Mouse (Mus musculus) layer of hippocampus, postnatal 25 days (tissue): ENCODE measurements around the gene Ifnl3. TPM values are rescaled to one million over a fixed set of nuclear protein-coding genes. Genes with fewer than 3 reads are reported as not detected.

Experiments used
- microRNA-seq, 2 experiments: library from miRNA; unstranded; fragments of <30 nt; microRNA quantifications; one replicate each; pipeline ENCODE4 v1.2.0; 2021
- total RNA-seq, 2 experiments: library from RNA; stranded (reverse); gene quantifications; 2 replicates each; pipeline ENCODE4 v1.2.3; 2021

The Ifnl3 gene
- total RNA-seq, 2 experiments from 2014 or later, result not detected

Small RNA genes within 50 kb of the gene (microRNA-seq; reads per million reads assigned to microRNA genes)
- 2.4 to 2.8 reads per million in 2 experiments for gene Mir7049

Other genes starting within 250 kb of the Ifnl3 start
- gene Eid2b, start 245.1 kb upstream of the Ifnl3 start, total RNA-seq, result 10 to 100 TPM; 35.6 to 39.2 TPM
- under 1 TPM; 0.27 to 0.38 TPM for gene Selenov, start 231.7 kb upstream of the Ifnl3 start, total RNA-seq
- gene Dll3, start 220.6 kb upstream of the Ifnl3 start, total RNA-seq, result 1 to 10 TPM; 2.5 to 3.0 TPM
- gene Timm50, start 210.8 kb upstream of the Ifnl3 start, total RNA-seq, result 10 to 100 TPM; 37.7 to 47.0 TPM
- 100 to 1,000 TPM; 108 to 124 TPM for gene Supt5, start 184.1 kb upstream of the Ifnl3 start, total RNA-seq
- gene Rps16, start 172.2 kb upstream of the Ifnl3 start, total RNA-seq, result 100 to 1,000 TPM; 431 to 496 TPM
- gene Plekhg2, start 150.2 kb upstream of the Ifnl3 start, total RNA-seq, result 1 to 10 TPM; 6.2 to 8.9 TPM
- gene Zfp36, start 142.6 kb upstream of the Ifnl3 start, total RNA-seq, result 1 to 10 TPM; 2.7 to 2.8 TPM
- 10 to 100 TPM; 19.3 to 22.0 TPM for gene Med29, start 130.1 kb upstream of the Ifnl3 start, total RNA-seq
- 10 to 100 TPM; 63.0 to 69.3 TPM for gene Paf1, start 129.9 kb upstream of the Ifnl3 start, total RNA-seq
- 1 to 10 TPM; 1.3 to 2.3 TPM for gene Gmfg, start 85.4 kb upstream of the Ifnl3 start, total RNA-seq
- 10 to 100 TPM; 74.1 to 76.7 TPM for gene Lrfn1, start 70.9 kb upstream of the Ifnl3 start, total RNA-seq
- not detected for gene Ifnl2, start 12.4 kb upstream of the Ifnl3 start, total RNA-seq
- gene Sycn, start 18.0 kb downstream of the Ifnl3 start, total RNA-seq, result not detected
- gene Nccrp1, start 24.4 kb downstream of the Ifnl3 start, total RNA-seq, result under 1 TPM; 0.40 to 0.57 TPM
- 10 to 100 TPM; 70.1 to 71.0 TPM for gene Samd4b, start 75.3 kb downstream of the Ifnl3 start, total RNA-seq
- gene Pak4, start 75.3 kb downstream of the Ifnl3 start, total RNA-seq, result 10 to 100 TPM; 13.4 to 14.8 TPM
- gene Acp7, start 108.5 kb downstream of the Ifnl3 start, total RNA-seq, result 1 to 10 TPM; 1.6 to 2.0 TPM
- 10 to 100 TPM; 17.9 to 21.6 TPM for gene Fbxo27, start 170.0 kb downstream of the Ifnl3 start, total RNA-seq
- 1 to 10 TPM; 1.1 to 2.2 TPM for gene Fbxo17, start 194.0 kb downstream of the Ifnl3 start, total RNA-seq
- 10 to 100 TPM; 62.4 to 70.0 TPM for gene Mrps12, start 219.0 kb downstream of the Ifnl3 start, total RNA-seq
- gene Sars2, start 219.2 kb downstream of the Ifnl3 start, total RNA-seq, result 10 to 100 TPM; 12.4 to 15.6 TPM
- under 1 TPM; 0.42 to 0.47 TPM for gene Ccer2, start 233.3 kb downstream of the Ifnl3 start, total RNA-seq
- gene Sirt2, start 243.9 kb downstream of the Ifnl3 start, total RNA-seq, result 100 to 1,000 TPM; 218 to 227 TPM
- 10 to 100 TPM; 32.1 to 33.5 TPM for gene Nfkbib, start 244.7 kb downstream of the Ifnl3 start, total RNA-seq